Mouse (Mus musculus): ENCODE measurements around the gene Kcns1. TPM values are rescaled to one million over a fixed set of nuclear protein-coding genes. Genes with fewer than 3 reads are reported as not detected.
A peak's percentile ranks its signal among the peaks of the same experiment; 100 is the strongest.

The Kcns1 gene
- polyA plus RNA-seq, 1 experiment: 0.36 TPM

DNA sequence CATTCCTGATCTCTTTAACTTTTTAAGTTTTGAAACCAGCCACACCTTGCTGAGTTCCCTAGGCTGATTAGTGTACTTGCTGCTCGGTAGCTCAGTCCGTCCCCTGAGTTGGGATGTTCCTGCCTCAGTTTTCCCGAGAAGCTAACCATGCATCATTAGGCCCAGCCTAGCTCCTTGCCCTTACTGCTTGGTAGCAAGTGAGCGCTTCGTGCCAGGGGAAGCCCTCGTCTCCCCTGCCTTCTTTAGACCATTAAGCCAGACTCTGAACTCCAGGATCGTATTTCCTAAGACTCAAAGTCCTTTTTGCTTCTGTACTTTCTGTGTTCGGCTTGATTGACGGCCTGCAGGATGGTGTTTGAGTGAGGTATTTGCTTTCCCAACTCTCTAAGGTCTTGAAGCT lies 12.4 kb upstream of the Kcns1 start:
- no peak overlapping the region for H3K4me3 ChIP-seq (ENCODE audit: insufficient read depth, low read depth, low read length)
- TF ChIP-seq POLR2A (IDR thresholded peaks at IDR 0.05; ENCODE audit: low read depth, low read length) (no peak), CTCF (conservative IDR thresholded peaks at IDR 0.05; ENCODE audit: insufficient read depth, insufficient read length, low read depth, low read length) (no peak)
- H3K27me3 ChIP-seq (replicated peaks; ENCODE audit: control insufficient read depth, insufficient read depth, low read length): no peaks in the 10 kb centered on the region
- DNase-seq: peak; percentile 31
- no peaks in the 10 kb centered on the region for H3K36me3 ChIP-seq (ENCODE audit: control insufficient read depth, insufficient read depth, low read length)
- H3K4me1 ChIP-seq (ENCODE audit: control insufficient read depth, insufficient read depth, low read length): no peaks in the 10 kb centered on the region
- H3K27ac ChIP-seq (ENCODE audit: insufficient read depth, low read depth, low read length): no peak overlapping the region
- WGBS: 50% methylated on average over 9 of the region's 9 CpGs

- no peak for DNase-seq
- no peaks in the 10 kb centered on the region for H3K36me3 ChIP-seq (ENCODE audit: control insufficient read depth, insufficient read depth, low read length)
- no peak within 1 kb of the TSS for H3K4me3 ChIP-seq (ENCODE audit: insufficient read depth, low read depth, low read length)
- no peaks in the 10 kb centered on the region for H3K27me3 ChIP-seq (replicated peaks; ENCODE audit: control insufficient read depth, insufficient read depth, low read length)
- no peaks in the 10 kb centered on the region for H3K4me1 ChIP-seq (ENCODE audit: control insufficient read depth, insufficient read depth, low read length)
- no peak for TF ChIP-seq POLR2A (IDR thresholded peaks at IDR 0.05; ENCODE audit: low read depth, low read length)
- no peak for TF ChIP-seq CTCF (conservative IDR thresholded peaks at IDR 0.05; ENCODE audit: insufficient read depth, insufficient read length, low read depth, low read length)
- 70% methylated on average over 7 of the region's 7 CpGs for WGBS
- no peak within 1 kb of the TSS for H3K27ac ChIP-seq (ENCODE audit: insufficient read depth, low read depth, low read length)
Observed at GRCm38 (mm10) chr2:164182692-164183255, 11.9 kb upstream of the Kcns1 start, which contains the start of gene Wfdc5. Gene Wfdc5, minus strand, starts transcription at chr2:164182742.

GRCm38 (mm10) chr2:164180770-164181169 lies 9.9 kb upstream of the Kcns1 start:
- DNase-seq: no peak
- TF ChIP-seq CTCF (conservative IDR thresholded peaks at IDR 0.05; ENCODE audit: insufficient read depth, insufficient read length, low read depth, low read length) (no peak), POLR2A (IDR thresholded peaks at IDR 0.05; ENCODE audit: low read depth, low read length) (no peak)
- no peaks in the 10 kb centered on the region for H3K4me1 ChIP-seq (ENCODE audit: control insufficient read depth, insufficient read depth, low read length)
- H3K36me3 ChIP-seq (ENCODE audit: control insufficient read depth, insufficient read depth, low read length): no peaks in the 10 kb centered on the region
- H3K27ac ChIP-seq (ENCODE audit: insufficient read depth, low read depth, low read length): no peak overlapping the region
- no peak overlapping the region for H3K4me3 ChIP-seq (ENCODE audit: insufficient read depth, low read depth, low read length)
- WGBS: 77% methylated on average over 4 of the region's 4 CpGs
- no peaks in the 10 kb centered on the region for H3K27me3 ChIP-seq (replicated peaks; ENCODE audit: control insufficient read depth, insufficient read depth, low read length)

DNA sequence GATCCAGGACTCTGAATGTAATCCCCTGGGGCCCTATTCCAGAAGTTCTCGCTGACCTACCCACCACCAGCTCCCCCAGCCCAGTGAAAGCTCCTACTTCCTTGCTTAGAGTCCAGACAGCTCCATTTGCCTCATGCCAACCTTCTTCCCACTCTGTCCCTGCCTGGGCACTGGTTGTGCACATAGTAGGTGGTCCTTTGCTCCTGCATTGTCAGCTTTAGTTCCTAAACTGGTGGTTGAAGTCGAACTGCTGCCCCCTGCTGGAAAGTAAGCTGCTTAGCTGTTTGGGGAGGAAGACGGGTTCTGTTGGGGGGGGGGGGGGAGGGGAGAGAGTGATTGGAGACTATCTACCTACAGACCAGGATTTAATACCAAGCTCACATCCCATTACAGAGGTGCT lies 9.2 kb upstream of the Kcns1 start:
- Histone ChIP-seq H3K27me3 (replicated peaks; ENCODE audit: control insufficient read depth, insufficient read depth, low read length) (no peaks in the 10 kb centered on the region), H3K36me3 (ENCODE audit: control insufficient read depth, insufficient read depth, low read length) (no peaks in the 10 kb centered on the region), H3K27ac (ENCODE audit: insufficient read depth, low read depth, low read length) (no peak overlapping the region), H3K4me1 (ENCODE audit: control insufficient read depth, insufficient read depth, low read length) (no peaks in the 10 kb centered on the region), H3K4me3 (ENCODE audit: insufficient read depth, low read depth, low read length) (no peak overlapping the region)
- WGBS: 48% methylated on average over 3 of the region's 3 CpGs
- TF ChIP-seq CTCF (conservative IDR thresholded peaks at IDR 0.05; ENCODE audit: insufficient read depth, insufficient read length, low read depth, low read length) (peak; percentile 53), POLR2A (IDR thresholded peaks at IDR 0.05; ENCODE audit: low read depth, low read length) (no peak)
- peak; percentile 37 for DNase-seq

GRCm38 (mm10) chr2:164177831-164178230 lies 6.9 kb upstream of the Kcns1 start:
- H3K27me3 ChIP-seq (replicated peaks; ENCODE audit: control insufficient read depth, insufficient read depth, low read length): no peaks in the 10 kb centered on the region
- no peak overlapping the region for H3K27ac ChIP-seq (ENCODE audit: insufficient read depth, low read depth, low read length)
- no peaks in the 10 kb centered on the region for H3K36me3 ChIP-seq (ENCODE audit: control insufficient read depth, insufficient read depth, low read length)
- no peak overlapping the region for H3K4me3 ChIP-seq (ENCODE audit: insufficient read depth, low read depth, low read length)
- H3K4me1 ChIP-seq (ENCODE audit: control insufficient read depth, insufficient read depth, low read length): no peaks in the 10 kb centered on the region
- TF ChIP-seq POLR2A (IDR thresholded peaks at IDR 0.05; ENCODE audit: low read depth, low read length) (no peak), CTCF (conservative IDR thresholded peaks at IDR 0.05; ENCODE audit: insufficient read depth, insufficient read length, low read depth, low read length) (no peak)
- WGBS: 65% methylated on average over 5 of the region's 5 CpGs
- DNase-seq: no peak

DNA sequence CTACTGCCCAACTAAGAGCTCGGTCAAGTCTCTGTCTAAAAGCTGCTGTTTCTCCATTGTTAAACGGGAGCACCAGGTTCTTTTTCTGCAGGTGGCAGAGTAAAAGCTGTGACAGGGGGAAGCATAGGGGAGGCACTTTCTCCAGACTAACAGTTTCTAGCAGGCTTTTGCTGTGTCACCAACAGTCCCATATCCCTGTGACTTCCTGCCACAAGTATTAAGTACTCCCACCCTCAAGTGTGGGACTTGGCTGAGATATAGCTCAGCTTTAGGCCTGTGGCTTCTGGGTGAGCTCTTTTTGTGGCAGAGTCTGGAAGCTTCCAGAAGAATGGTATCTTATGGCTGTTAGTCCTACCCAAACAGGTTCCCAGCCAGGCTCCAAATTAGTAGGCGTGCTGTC lies 4.9 kb upstream of the Kcns1 start:
- WGBS: 86% methylated on average over 3 of the region's 3 CpGs
- no peak for TF ChIP-seq CTCF (conservative IDR thresholded peaks at IDR 0.05; ENCODE audit: insufficient read depth, insufficient read length, low read depth, low read length)
- TF ChIP-seq POLR2A (IDR thresholded peaks at IDR 0.05; ENCODE audit: low read depth, low read length): no peak
- no peak for DNase-seq
- H3K27me3 ChIP-seq (replicated peaks; ENCODE audit: control insufficient read depth, insufficient read depth, low read length): peaks cover 1% of the 10 kb centered on the region; the same call in 1 of the 2 replicates
- no peak overlapping the region for H3K27ac ChIP-seq (ENCODE audit: insufficient read depth, low read depth, low read length)
- H3K4me3 ChIP-seq (ENCODE audit: insufficient read depth, low read depth, low read length): no peak overlapping the region
- H3K36me3 ChIP-seq (ENCODE audit: control insufficient read depth, insufficient read depth, low read length): no peaks in the 10 kb centered on the region
- H3K4me1 ChIP-seq (ENCODE audit: control insufficient read depth, insufficient read depth, low read length): no peaks in the 10 kb centered on the region

DNA sequence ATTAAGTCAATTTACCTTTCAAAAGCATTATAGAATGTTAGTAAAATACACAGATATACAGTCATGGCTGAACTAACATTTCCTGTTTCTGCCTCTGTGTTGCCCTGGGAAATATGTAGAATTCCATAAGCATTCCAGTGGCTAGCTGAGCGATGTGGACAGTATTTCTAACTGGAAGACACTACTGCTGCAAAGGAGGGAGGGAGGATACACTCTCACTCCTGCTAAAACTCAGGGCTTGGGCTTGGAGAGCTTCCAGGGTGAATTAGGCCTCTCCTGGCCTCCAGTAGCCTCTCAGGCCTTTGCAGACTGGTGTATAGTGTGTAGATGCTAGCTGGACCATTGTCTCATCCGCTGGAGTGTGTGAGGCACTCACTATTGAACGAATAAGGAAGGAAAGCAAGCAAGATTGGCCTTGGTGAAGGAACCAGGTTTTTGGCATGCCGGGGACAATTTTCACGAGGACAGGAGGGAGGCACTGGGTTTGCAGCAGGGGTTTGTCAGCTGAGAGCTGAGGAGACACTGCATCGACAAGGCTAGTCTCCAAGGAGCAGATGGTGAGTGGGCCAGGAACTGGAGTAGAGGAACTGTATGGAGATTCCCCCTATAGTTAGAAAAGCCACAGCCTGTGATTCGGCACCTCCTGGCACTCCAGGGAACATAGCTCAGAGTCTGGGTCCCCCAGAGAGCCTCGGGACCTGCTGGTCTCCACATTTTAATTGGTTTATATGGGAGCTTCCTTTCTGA lies 3.9 kb upstream of the Kcns1 start:
- DNase-seq: no peak
- no peaks in the 10 kb centered on the region for H3K4me1 ChIP-seq (ENCODE audit: control insufficient read depth, insufficient read depth, low read length)
- H3K27ac ChIP-seq (ENCODE audit: insufficient read depth, low read depth, low read length): no peak overlapping the region
- peaks cover 1% of the 10 kb centered on the region; the same call in 1 of the 2 replicates for H3K27me3 ChIP-seq (replicated peaks; ENCODE audit: control insufficient read depth, insufficient read depth, low read length)
- H3K4me3 ChIP-seq (ENCODE audit: insufficient read depth, low read depth, low read length): no peak overlapping the region
- TF ChIP-seq CTCF (conservative IDR thresholded peaks at IDR 0.05; ENCODE audit: insufficient read depth, insufficient read length, low read depth, low read length) (no peak), POLR2A (IDR thresholded peaks at IDR 0.05; ENCODE audit: low read depth, low read length) (no peak)
- no peaks in the 10 kb centered on the region for H3K36me3 ChIP-seq (ENCODE audit: control insufficient read depth, insufficient read depth, low read length)
- 77% methylated on average over 8 of the region's 8 CpGs for WGBS

Measured in kidney, adult 2 months (tissue).